Mouse (Mus musculus): Measurements from ENCODE around the gene Olfr592. TPM values are rescaled to one million over a fixed set of nuclear protein-coding genes. Genes with fewer than 3 reads are reported as not detected.
"Not testable (repeated sequence)": the region's sequence is repeated elsewhere in the genome, so short reads cannot be mapped to it uniquely, and the experiment has no call there.

Gene Olfr592
- not detected in 2 replicates for total RNA-seq (2015; ENCODE audit: low replicate concordance)
- not detected in 2 replicates for total RNA-seq (2017; ENCODE audit: low replicate concordance)

DNA sequence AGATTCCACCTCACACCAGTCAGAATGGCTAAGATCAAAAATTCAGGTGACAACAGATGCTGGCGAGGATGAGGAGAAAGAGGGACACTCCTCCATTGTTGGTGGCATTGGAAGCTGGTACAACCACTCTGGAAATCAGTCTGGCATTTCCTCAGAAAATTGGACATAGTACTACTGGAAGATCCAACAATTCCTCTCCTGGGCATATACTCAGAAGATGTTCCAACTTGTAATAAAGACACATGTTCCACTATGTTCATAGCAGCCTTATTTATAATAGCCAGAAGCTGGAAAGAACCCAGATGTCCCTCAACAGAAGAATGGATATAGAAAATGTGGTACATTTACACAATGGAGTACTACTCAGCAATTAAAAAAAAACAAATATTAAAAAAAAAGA is at the start of gene Olfr592:
Olfr592 (plus strand) TSS at position 301 of the 400 bp plus-strand sequence.
- ATAC-seq (replicated peaks; ENCODE audit: low FRiP score, poor library complexity, severe bottlenecking): not testable (repeated sequence)

DNA sequence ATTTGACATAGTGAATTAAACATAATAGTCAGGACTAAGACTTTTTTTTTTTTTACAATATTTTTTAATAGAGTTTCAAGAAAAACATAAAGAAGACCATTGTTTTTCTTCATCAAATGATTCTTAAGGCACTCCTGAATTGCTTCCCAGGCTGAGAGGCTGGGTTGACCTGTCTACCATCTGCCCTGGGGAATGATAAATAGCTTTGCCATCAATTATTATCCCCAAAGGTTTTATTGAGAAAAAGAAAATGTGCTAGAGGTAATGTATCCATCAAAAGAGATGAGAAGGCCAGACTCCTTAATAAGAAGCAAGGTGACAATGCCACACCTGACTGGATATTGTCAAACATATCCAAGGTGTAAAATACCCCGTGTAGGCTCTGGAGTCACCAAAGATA is 44.0 kb upstream of the Olfr592 start, which contains the start of gene Olfr588-ps1:
Olfr588-ps1 (plus strand) TSS at position 301 of the 400 bp plus-strand sequence.
- no peak for ATAC-seq (replicated peaks; ENCODE audit: low FRiP score, poor library complexity, severe bottlenecking)

DNA sequence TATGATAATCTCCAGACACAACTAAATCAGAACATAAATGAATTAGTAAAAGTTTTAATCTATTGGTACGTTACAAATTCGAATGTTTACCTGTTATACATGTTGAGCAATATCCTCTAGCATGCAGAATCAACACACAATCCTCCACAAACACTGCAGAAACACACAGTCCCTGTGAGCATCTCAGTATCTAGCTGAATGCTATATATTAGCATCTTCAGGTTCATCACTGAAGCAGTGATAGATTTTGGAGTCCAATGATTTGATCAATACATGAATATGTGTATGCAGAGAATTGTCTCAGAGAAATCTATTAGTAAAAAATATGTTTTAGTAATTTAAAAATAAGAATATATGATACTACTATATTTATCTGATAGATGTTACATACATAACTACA is 28.3 kb upstream of the Olfr592 start, which contains the start of gene Olfr589:
Olfr589 (minus strand) TSS at position 101 of the 400 bp plus-strand sequence.
- no peak for ATAC-seq (replicated peaks; ENCODE audit: low FRiP score, poor library complexity, severe bottlenecking)

DNA sequence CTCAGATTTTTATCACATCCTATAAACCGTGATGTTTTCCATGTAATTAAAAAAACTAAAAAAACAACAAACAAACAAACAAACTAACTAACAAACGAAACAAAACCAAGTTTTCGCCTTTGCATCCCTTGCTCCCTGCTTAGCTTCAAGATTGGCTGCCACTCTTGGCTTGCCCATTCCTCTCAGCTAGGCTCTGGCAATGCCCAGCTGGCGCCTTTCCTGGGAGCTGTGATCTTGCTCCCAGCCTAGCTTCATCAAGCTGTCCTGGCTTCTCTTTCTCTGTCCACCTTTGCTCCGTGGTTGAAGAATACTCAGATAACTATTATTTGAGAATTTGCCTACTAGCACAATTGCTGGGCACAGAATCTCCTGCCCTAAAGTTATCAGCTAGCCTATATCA is 14.9 kb upstream of the Olfr592 start:
- ATAC-seq (replicated peaks; ENCODE audit: low FRiP score, poor library complexity, severe bottlenecking): no peak

DNA sequence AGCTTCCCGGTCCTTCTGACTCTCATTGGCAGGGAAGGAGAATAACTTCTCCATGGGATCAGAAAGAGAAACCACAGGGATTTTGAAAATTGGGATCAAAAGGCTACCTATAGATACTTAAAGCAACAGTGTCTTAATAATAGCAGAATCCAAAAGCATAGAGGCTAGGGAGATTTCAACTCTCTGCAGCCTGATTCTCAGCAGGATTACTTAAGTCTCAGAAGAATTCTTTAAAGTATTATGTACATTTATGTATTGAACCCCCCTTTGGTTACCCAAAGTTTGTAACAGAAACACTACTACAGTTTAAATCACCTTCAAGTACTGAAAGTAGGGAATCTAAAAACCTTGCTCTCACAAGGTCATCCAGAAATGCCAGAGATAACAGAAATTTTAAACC is 6.4 kb upstream of the Olfr592 start, which contains the start of gene Olfr591:
Olfr591 (minus strand) TSS at position 101 of the 400 bp plus-strand sequence.
- no peak for ATAC-seq (replicated peaks; ENCODE audit: low FRiP score, poor library complexity, severe bottlenecking)

DNA sequence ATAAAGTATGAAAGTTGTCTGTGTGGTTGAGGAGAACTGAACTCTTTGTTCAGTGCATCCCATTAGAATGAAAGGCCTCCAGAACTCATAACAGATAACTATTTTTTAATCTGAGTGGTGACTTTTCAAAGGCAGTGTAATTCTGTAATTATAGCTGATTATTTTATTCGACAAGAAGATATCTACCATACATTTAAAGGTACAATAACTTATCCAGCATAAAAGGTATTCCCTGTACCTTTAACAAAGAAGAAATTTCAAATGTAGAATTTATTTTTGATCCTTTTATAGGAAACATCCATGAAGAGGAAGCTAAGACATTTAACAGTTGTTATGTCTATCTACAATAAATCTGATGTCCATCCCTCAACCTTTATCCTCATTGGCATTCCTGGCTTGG is 27.0 kb downstream of the Olfr592 start, which contains the start of gene Olfr593:
Olfr593 (plus strand) TSS at position 301 of the 400 bp plus-strand sequence.
- ATAC-seq (replicated peaks; ENCODE audit: low FRiP score, poor library complexity, severe bottlenecking): no peak

DNA sequence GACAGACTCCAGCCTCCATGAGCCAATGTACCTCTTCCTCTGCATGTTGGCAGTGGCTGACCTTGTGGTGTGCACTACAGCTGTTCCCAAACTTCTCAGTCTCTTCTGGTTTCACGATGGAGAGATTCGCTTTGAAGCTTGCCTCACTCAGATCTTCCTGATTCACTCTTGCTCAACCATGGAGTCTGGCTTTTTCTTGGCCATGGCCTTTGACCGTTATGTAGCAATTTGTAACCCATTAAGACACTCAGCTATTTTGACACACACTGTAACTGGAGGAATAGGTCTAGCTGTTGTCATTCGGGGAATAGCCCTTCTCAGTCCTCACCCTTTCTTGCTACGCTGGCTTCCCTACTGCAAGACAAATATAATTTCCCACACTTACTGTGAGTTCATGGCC is 27.4 kb downstream of the Olfr592 start:
- not testable (repeated sequence) for ATAC-seq (replicated peaks; ENCODE audit: low FRiP score, poor library complexity, severe bottlenecking)

DNA sequence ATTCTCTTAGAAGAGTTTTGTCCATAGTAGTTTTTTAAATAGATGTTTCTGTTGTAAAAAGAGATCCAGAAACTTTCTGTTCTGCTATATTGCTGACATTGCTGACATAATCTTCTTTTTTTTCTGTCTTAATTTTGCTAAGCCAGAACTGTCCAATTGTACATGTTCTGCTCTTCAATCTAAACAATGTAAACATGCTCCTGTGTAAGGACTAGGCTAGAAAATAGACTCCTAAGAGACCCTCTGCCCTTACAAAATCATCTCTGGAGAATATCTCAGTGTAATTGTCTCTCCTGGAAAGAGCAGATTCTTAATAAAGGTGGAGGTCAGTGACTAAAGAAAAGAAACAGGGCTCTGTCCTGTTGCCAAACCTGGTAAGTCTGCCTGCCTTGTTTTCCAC is 32.1 kb downstream of the Olfr592 start, which contains the start of gene Olfr594:
Olfr594 (plus strand) TSS at position 301 of the 400 bp plus-strand sequence.
- no peak for ATAC-seq (replicated peaks; ENCODE audit: low FRiP score, poor library complexity, severe bottlenecking)

Other genes with a start within 250 kb of the Olfr592 start
- gene Olfr573-ps1, start 242.2 kb upstream of the Olfr592 start, total RNA-seq (2015; ENCODE audit: low replicate concordance): not detected in 2 replicates
- not detected in 2 replicates for gene Olfr573-ps1, start 242.2 kb upstream of the Olfr592 start, total RNA-seq (2017; ENCODE audit: low replicate concordance)
- gene Olfr574, start 236.3 kb upstream of the Olfr592 start, total RNA-seq (2015; ENCODE audit: low replicate concordance): not detected in 2 replicates
- gene Olfr574, start 236.3 kb upstream of the Olfr592 start, total RNA-seq (2017; ENCODE audit: low replicate concordance): not detected in 2 replicates
- not detected in 2 replicates for gene Olfr575, start 226.0 kb upstream of the Olfr592 start, total RNA-seq (2015; ENCODE audit: low replicate concordance)
- gene Olfr575, start 226.0 kb upstream of the Olfr592 start, total RNA-seq (2017; ENCODE audit: low replicate concordance): not detected in 2 replicates
- not detected in 2 replicates for gene Olfr576, start 222.1 kb upstream of the Olfr592 start, total RNA-seq (2015; ENCODE audit: low replicate concordance)
- gene Olfr576, start 222.1 kb upstream of the Olfr592 start, total RNA-seq (2017; ENCODE audit: low replicate concordance): not detected in 2 replicates
- not detected in 2 replicates for gene Olfr577, start 208.9 kb upstream of the Olfr592 start, total RNA-seq (2015; ENCODE audit: low replicate concordance)
- gene Olfr577, start 208.9 kb upstream of the Olfr592 start, total RNA-seq (2017; ENCODE audit: low replicate concordance): not detected in 2 replicates
- gene Olfr578, start 195.5 kb upstream of the Olfr592 start, total RNA-seq (2015; ENCODE audit: low replicate concordance): not detected in 2 replicates
- gene Olfr578, start 195.5 kb upstream of the Olfr592 start, total RNA-seq (2017; ENCODE audit: low replicate concordance): not detected in 2 replicates
- not detected in 2 replicates for gene Olfr582, start 146.8 kb upstream of the Olfr592 start, total RNA-seq (2015; ENCODE audit: low replicate concordance)
- gene Olfr582, start 146.8 kb upstream of the Olfr592 start, total RNA-seq (2017; ENCODE audit: low replicate concordance): not detected in 2 replicates
- gene Olfr583, start 133.5 kb upstream of the Olfr592 start, total RNA-seq (2015; ENCODE audit: low replicate concordance): not detected in 2 replicates
- gene Olfr583, start 133.5 kb upstream of the Olfr592 start, total RNA-seq (2017; ENCODE audit: low replicate concordance): not detected in 2 replicates
- not detected in 2 replicates for gene Olfr584, start 102.9 kb upstream of the Olfr592 start, total RNA-seq (2015; ENCODE audit: low replicate concordance)
- not detected in 2 replicates for gene Olfr584, start 102.9 kb upstream of the Olfr592 start, total RNA-seq (2017; ENCODE audit: low replicate concordance)
- gene Olfr585, start 87.1 kb upstream of the Olfr592 start, total RNA-seq (2015; ENCODE audit: low replicate concordance): not detected in 2 replicates
- not detected in 2 replicates for gene Olfr585, start 87.1 kb upstream of the Olfr592 start, total RNA-seq (2017; ENCODE audit: low replicate concordance)
- gene Olfr586, start 59.2 kb upstream of the Olfr592 start, total RNA-seq (2015; ENCODE audit: low replicate concordance): not detected in 2 replicates
- not detected in 2 replicates for gene Olfr586, start 59.2 kb upstream of the Olfr592 start, total RNA-seq (2017; ENCODE audit: low replicate concordance)
- gene Olfr588-ps1, start 43.9 kb upstream of the Olfr592 start, total RNA-seq (2015; ENCODE audit: low replicate concordance): not detected in 2 replicates
- gene Olfr588-ps1, start 43.9 kb upstream of the Olfr592 start, total RNA-seq (2017; ENCODE audit: low replicate concordance): 0.39 TPM in 1 of 2 replicates, not detected in the other
- gene Olfr589, start 28.4 kb upstream of the Olfr592 start, total RNA-seq (2015; ENCODE audit: low replicate concordance): not detected in 2 replicates
- not detected in 2 replicates for gene Olfr589, start 28.4 kb upstream of the Olfr592 start, total RNA-seq (2017; ENCODE audit: low replicate concordance)
- not detected in 2 replicates for gene Olfr591, start 6.5 kb upstream of the Olfr592 start, total RNA-seq (2015; ENCODE audit: low replicate concordance)
- not detected in 2 replicates for gene Olfr591, start 6.5 kb upstream of the Olfr592 start, total RNA-seq (2017; ENCODE audit: low replicate concordance)
- not detected in 2 replicates for gene Olfr593, start 27.1 kb downstream of the Olfr592 start, total RNA-seq (2015; ENCODE audit: low replicate concordance)
- not detected in 2 replicates for gene Olfr593, start 27.1 kb downstream of the Olfr592 start, total RNA-seq (2017; ENCODE audit: low replicate concordance)
- not detected in 2 replicates for gene Olfr594, start 32.2 kb downstream of the Olfr592 start, total RNA-seq (2015; ENCODE audit: low replicate concordance)
- gene Olfr594, start 32.2 kb downstream of the Olfr592 start, total RNA-seq (2017; ENCODE audit: low replicate concordance): not detected in 2 replicates
- not detected in 2 replicates for gene Usp17ld, start 67.7 kb downstream of the Olfr592 start, total RNA-seq (2015; ENCODE audit: low replicate concordance)
- gene Usp17ld, start 67.7 kb downstream of the Olfr592 start, total RNA-seq (2017; ENCODE audit: low replicate concordance): 0.90 TPM in 1 of 2 replicates, not detected in the other
- gene Olfr596, start 120.8 kb downstream of the Olfr592 start, total RNA-seq (2015; ENCODE audit: low replicate concordance): not detected in 2 replicates
- gene Olfr596, start 120.8 kb downstream of the Olfr592 start, total RNA-seq (2017; ENCODE audit: low replicate concordance): not detected in 2 replicates
- gene Olfr597, start 131.5 kb downstream of the Olfr592 start, total RNA-seq (2015; ENCODE audit: low replicate concordance): not detected in 2 replicates
- gene Olfr597, start 131.5 kb downstream of the Olfr592 start, total RNA-seq (2017; ENCODE audit: low replicate concordance): not detected in 2 replicates
- not detected in 2 replicates for gene Olfr598, start 138.8 kb downstream of the Olfr592 start, total RNA-seq (2015; ENCODE audit: low replicate concordance)
- gene Olfr598, start 138.8 kb downstream of the Olfr592 start, total RNA-seq (2017; ENCODE audit: low replicate concordance): 1.0 TPM in 1 of 2 replicates, not detected in the other
- gene Olfr599, start 151.1 kb downstream of the Olfr592 start, total RNA-seq (2015; ENCODE audit: low replicate concordance): not detected in 2 replicates
- not detected in 2 replicates for gene Olfr599, start 151.1 kb downstream of the Olfr592 start, total RNA-seq (2017; ENCODE audit: low replicate concordance)
- gene Olfr600, start 164.9 kb downstream of the Olfr592 start, total RNA-seq (2015; ENCODE audit: low replicate concordance): not detected in 2 replicates
- not detected in 2 replicates for gene Olfr600, start 164.9 kb downstream of the Olfr592 start, total RNA-seq (2017; ENCODE audit: low replicate concordance)
- gene Olfr601, start 177.9 kb downstream of the Olfr592 start, total RNA-seq (2015; ENCODE audit: low replicate concordance): not detected in 2 replicates
- gene Olfr601, start 177.9 kb downstream of the Olfr592 start, total RNA-seq (2017; ENCODE audit: low replicate concordance): not detected in 2 replicates
- not detected in 2 replicates for gene Olfr603, start 201.4 kb downstream of the Olfr592 start, total RNA-seq (2015; ENCODE audit: low replicate concordance)
- gene Olfr603, start 201.4 kb downstream of the Olfr592 start, total RNA-seq (2017; ENCODE audit: low replicate concordance): not detected in 2 replicates
- not detected in 2 replicates for gene Usp17lc, start 230.3 kb downstream of the Olfr592 start, total RNA-seq (2015; ENCODE audit: low replicate concordance)
- gene Usp17lc, start 230.3 kb downstream of the Olfr592 start, total RNA-seq (2017; ENCODE audit: low replicate concordance): not detected in 2 replicates